Mouse (Mus musculus): Measurements from ENCODE around the gene Ascc1.
"Not testable (repeated sequence)": the region's sequence is repeated elsewhere in the genome, so short reads cannot be mapped to it uniquely, and the experiment has no call there.

Ascc1 gene

GRCm38 (mm10) chr10:60118464-60118863 lies 115.9 kb downstream of the Ascc1 start:
- no peak for DNase-seq

- no peak for DNase-seq
These were observed 118.0 kb downstream of the Ascc1 start for GRCm38 (mm10) chr10:60120630-60121029.

- DNase-seq, result no peak
These were observed 121.5 kb downstream of the Ascc1 start for GRCm38 (mm10) chr10:60124078-60124477.

- no peak for DNase-seq
These were observed 123.1 kb downstream of the Ascc1 start for GRCm38 (mm10) chr10:60125529-60126327.

- DNase-seq, result no peak
These were observed 125.7 kb downstream of the Ascc1 start for GRCm38 (mm10) chr10:60128287-60128686.

- DNase-seq, result no peak
These were observed 127.9 kb downstream of the Ascc1 start for GRCm38 (mm10) chr10:60130504-60130903.

GRCm38 (mm10) chr10:60133501-60133900 lies 130.9 kb downstream of the Ascc1 start:
- no peak for DNase-seq

GRCm38 (mm10) chr10:60134201-60134600 lies 131.6 kb downstream of the Ascc1 start:
- no peak for DNase-seq

- DNase-seq, result not testable (repeated sequence)
These were observed 133.4 kb downstream of the Ascc1 start for GRCm38 (mm10) chr10:60136010-60136409.

GRCm38 (mm10) chr10:60136935-60137334 lies 134.3 kb downstream of the Ascc1 start:
- no peak for DNase-seq

GRCm38 (mm10) chr10:60138680-60139079 lies 136.1 kb downstream of the Ascc1 start:
- DNase-seq, result no peak

- DNase-seq, result no peak
These were observed 138.1 kb downstream of the Ascc1 start for GRCm38 (mm10) chr10:60140751-60141150.

GRCm38 (mm10) chr10:60141656-60142160 lies 139.1 kb downstream of the Ascc1 start:
- no peak for DNase-seq

GRCm38 (mm10) chr10:60147510-60148047 lies 145.0 kb downstream of the Ascc1 start:
- DNase-seq, result not testable (repeated sequence)

GRCm38 (mm10) chr10:60148087-60148486 lies 145.5 kb downstream of the Ascc1 start:
- peak; percentile 78 for DNase-seq
